Mouse (Mus musculus): ENCODE measurements at regions not wholly inside any gene's neighbourhood (a gene's known extent, or its start where the extent isn't known, plus 50 kb on each side); places are given as distances from the start of the nearest gene placed in this dataset.

DNA sequence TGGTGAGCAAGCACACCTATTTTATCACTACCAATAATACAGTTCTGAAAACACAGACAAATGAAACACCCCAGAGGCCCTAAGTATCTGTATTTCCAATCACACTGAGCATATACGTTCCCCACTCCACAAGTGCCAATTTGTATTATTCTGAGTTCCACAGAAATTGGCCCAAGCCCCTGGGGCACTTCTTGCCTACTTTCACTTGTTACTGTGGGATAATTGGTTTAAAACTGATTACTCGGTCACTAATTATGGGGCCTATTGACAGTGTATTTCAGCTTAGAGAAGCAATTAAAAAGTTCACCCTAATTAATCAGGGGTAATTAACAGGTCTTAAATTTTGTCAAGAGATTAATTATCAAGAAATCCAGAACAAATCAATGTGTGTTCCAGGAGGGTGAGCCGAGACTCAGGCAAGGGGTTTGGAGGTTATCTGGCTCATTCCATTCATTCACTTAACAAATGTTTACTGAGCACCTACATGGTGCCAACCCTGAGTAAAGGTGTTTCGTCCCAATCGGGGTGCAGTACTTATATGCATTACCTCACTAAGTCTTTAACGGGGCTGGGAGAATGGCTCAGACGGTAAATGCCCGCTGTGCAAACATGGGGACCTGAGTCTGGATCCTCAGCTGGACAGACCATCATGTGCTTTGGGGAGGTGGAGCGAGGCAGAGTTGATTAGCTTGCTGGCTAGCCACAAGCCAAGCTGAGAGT lies 56.1 kb upstream of the Hs3st2 start:
- H3K4me2 ChIP-seq (ENCODE audit: low read depth, low read length): no peak overlapping the region
- H3K27me3 ChIP-seq (ENCODE audit: insufficient read depth, low read length): no peaks in the 10 kb centered on the region
- DNase-seq (ENCODE audit: low spot score) (peak; percentile 13), ATAC-seq (peak; percentile 58; the same call in 1 of the 2 replicates)
- WGBS: 75% methylated on average over 9 of the region's 9 CpGs
- TF ChIP-seq CTCF (IDR thresholded peaks at IDR 0.05; ENCODE audit: low read depth): no peak
- no peak overlapping the region for H3K4me3 ChIP-seq (ENCODE audit: low read length)
- no peak overlapping the region for H3K27ac ChIP-seq
- no peaks in the 10 kb centered on the region for H3K36me3 ChIP-seq (ENCODE audit: insufficient read depth, low read length)
- H3K4me1 ChIP-seq (ENCODE audit: insufficient read depth, low read length): no peaks in the 10 kb centered on the region
- no peaks in the 10 kb centered on the region for H3K9me3 ChIP-seq (ENCODE audit: low read length)
- no peak overlapping the region for H3K9ac ChIP-seq (replicated peaks; ENCODE audit: low read length)

DNA sequence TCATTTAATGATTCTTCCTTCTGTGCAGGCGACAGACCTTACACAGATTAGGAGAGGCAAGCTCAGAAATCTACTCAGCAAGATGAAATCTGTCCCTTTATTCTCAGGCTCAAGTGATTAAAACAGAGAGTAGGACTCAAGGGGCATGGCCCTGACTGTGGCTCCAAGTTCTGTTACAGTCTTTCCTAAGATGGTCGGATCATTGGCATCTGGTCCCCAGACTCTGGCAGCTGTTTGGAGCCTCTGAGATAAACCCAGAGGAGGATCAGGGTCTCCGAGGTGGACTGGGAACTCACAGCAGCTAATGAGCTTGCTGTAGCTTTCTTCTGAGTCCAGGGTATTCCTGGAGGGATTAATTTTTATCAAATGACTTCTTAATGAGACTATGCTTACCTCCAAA lies 51.7 kb upstream of the Hs3st2 start:
- no peaks in the 10 kb centered on the region for H3K36me3 ChIP-seq (ENCODE audit: insufficient read depth, low read length)
- no peak overlapping the region for H3K9ac ChIP-seq (replicated peaks; ENCODE audit: low read length)
- ATAC-seq (no peak), DNase-seq (ENCODE audit: low spot score) (no peak)
- H3K9me3 ChIP-seq (ENCODE audit: low read length): no peaks in the 10 kb centered on the region
- no peak for TF ChIP-seq CTCF (IDR thresholded peaks at IDR 0.05; ENCODE audit: low read depth)
- no peak overlapping the region for H3K27ac ChIP-seq
- no peak overlapping the region for H3K4me3 ChIP-seq (ENCODE audit: low read length)
- no peak overlapping the region for H3K4me2 ChIP-seq (ENCODE audit: low read depth, low read length)
- WGBS: 56% methylated on average over 3 of the region's 3 CpGs
- no peaks in the 10 kb centered on the region for H3K27me3 ChIP-seq (ENCODE audit: insufficient read depth, low read length)
- no peaks in the 10 kb centered on the region for H3K4me1 ChIP-seq (ENCODE audit: insufficient read depth, low read length)
